Mouse (Mus musculus) bone marrow macrophage, adult 2 months (primary cell): ENCODE measurements around the gene Pcbp2.

ENCODE experiments used
- CTCF ChIP-seq: IDR thresholded peaks from 2 replicates; pipeline ENCODE4 v1.5.1; 2012; ENCODE audit warnings: low read depth, mild to moderate bottlenecking, low read length, moderate library complexity
- POLR2A ChIP-seq: IDR thresholded peaks from 2 replicates; pipeline ENCODE4 v1.6.1; 2012; ENCODE audit warnings: mild to moderate bottlenecking, low read depth, low read length, borderline replicate concordance

DNA sequence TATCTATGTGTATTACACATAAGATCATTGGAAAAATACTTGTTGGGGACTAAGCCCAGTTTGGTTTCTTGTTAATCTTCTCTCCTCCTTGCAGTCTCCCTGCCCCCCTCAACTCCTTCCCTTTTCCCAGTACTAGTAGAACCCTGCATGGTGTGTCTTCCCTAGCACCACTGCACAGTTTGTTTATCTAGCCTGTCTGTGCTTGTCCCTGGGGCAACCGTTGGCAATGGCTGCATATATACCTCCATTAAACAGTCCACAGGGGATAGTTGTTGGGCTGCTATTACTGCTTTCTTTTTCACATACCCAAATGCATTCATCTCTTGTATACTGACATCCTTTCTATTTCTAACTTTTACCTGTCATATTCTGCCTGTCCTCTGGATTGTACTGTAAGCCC is 17.3 kb downstream of the Pcbp2 start:
- TF ChIP-seq POLR2A (no peak), CTCF (no peak)
